Mouse (Mus musculus) spleen, adult 2 months (tissue): ENCODE data around the gene Fmo6.

Experiments used
- CTCF ChIP-seq: fragments of 200-500 bp; IDR thresholded peaks from 2 replicates; pipeline ENCODE4 v1.5.1; 2011; ENCODE audit warnings: mild to moderate bottlenecking, inconsistent platforms; ENCODE audit not compliant: insufficient read depth, insufficient read length, insufficient replicate concordance; ENCODE audit errors: extremely low read depth
- POLR2A ChIP-seq: fragments of 200-500 bp; IDR thresholded peaks from 2 replicates; pipeline ENCODE4 v1.6.1; 2011; ENCODE audit warnings: low read depth, low read length, inconsistent platforms

DNA sequence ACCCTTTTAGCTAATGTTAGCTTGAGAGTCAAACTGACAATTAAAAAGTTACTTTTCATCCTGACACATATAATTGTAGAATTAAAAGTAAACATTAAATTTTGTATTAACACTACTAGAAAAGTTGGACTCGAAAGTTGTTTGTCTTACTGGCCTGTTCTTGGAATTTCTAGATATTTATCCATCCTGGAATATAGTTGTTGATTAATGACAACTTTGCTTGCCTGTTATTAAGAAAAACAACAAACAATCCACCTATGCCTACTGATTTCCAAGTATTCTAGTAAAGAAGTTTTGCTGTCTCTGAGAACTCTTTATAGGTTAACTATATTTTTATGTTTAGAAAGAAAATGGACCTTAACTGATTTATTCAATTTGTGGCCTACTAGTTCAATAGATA, 49.5 kb upstream of the Fmo6 start:
- TF ChIP-seq POLR2A = no peak
- TF ChIP-seq CTCF = no peak
